Mouse (Mus musculus): ENCODE data around the gene Jade1. TPM values are rescaled to one million over a fixed set of nuclear protein-coding genes. Genes with fewer than 3 reads are reported as not detected.
A peak's percentile ranks its signal among the peaks of the same experiment; 100 is the strongest.

Jade1 gene
- total RNA-seq, 1 experiment from 2014 or later, result 16.5 TPM

GRCm38 (mm10) chr3:41572131-41572530 lies 16.6 kb downstream of the Jade1 start:
- no peak for ATAC-seq (replicated peaks; ENCODE audit: insufficient number of reproducible peaks, low FRiP score, low TSS enrichment, poor library complexity, severe bottlenecking)

DNA sequence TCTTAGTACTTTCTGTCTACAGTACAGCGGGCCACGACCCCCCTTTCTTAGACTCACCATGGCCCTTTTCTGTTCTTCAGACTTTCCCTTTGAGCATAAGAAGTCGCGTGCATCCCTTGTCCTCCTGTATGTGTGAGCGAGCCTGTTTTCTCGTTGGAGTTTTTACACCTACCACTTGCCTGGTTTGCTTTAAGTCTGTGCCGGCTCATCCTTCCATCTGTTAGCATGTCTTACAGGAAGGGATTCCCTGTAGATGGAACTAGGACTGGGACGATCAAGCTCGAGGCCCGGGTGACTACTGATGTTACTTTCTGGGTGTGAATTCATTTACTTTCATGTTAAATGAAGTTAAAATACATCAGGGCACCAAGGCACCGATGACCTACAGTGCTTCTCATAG lies 17.4 kb downstream of the Jade1 start:
- no peak for ATAC-seq (replicated peaks; ENCODE audit: insufficient number of reproducible peaks, low FRiP score, low TSS enrichment, poor library complexity, severe bottlenecking)

GRCm38 (mm10) chr3:41574208-41574607 lies 18.7 kb downstream of the Jade1 start:
- no peak for ATAC-seq (replicated peaks; ENCODE audit: insufficient number of reproducible peaks, low FRiP score, low TSS enrichment, poor library complexity, severe bottlenecking)

DNA sequence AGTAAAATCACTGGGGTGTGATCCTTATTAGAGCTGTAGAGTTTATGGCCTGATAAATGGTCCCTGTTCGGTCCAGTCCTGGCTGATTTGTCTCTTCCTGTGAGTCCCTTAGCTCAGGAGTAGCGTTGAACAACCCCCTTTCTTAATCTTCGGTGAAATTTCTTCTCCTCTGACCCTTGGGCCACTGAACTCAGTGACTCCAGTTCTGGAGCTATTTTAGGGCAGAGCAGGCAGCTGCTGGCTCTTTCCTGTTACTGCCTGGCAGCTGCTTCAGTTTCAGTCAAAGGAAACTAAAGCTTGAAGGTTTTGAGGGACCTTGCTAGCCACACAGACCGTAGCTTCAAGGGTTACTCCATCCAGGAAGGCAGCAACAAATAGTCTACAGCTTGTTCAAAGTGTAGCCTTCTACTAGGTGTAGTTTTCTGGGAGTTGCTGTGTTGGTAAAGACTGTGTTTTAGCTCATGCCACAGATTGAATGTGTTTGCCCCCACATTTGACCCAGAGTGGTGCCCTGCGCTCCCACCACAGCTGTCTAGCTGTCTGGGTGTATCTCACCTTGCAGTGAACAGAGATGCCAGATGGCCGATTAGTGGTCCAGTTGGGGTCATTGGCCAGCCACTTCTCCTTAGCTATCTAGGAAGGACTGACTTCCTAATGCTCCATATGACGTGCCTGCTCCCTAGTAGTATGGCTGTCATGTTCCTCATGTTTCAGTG lies 19.3 kb downstream of the Jade1 start:
- ATAC-seq (replicated peaks; ENCODE audit: insufficient number of reproducible peaks, low FRiP score, low TSS enrichment, poor library complexity, severe bottlenecking), result no peak

GRCm38 (mm10) chr3:41575971-41576370 lies 20.4 kb downstream of the Jade1 start:
- ATAC-seq (replicated peaks; ENCODE audit: insufficient number of reproducible peaks, low FRiP score, low TSS enrichment, poor library complexity, severe bottlenecking), result no peak

DNA sequence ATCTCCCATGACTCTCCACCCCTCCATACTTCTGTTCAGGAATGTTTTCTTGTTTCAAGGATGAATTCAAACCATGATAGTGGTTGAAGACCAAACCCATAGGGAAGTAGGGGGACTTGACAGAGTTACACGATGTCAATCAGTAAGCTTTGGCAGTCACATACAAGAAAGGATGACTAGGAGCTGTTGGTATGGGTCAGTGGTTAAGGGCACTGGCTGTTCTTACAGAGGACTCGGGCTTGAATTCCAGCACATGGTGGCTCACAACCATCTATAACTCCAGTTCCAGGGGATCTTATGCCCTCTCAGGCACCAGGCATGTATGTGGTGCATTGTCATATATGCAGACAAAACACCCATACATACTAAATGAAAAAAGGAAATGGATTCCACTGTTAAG lies 21.7 kb downstream of the Jade1 start:
- no peak for ATAC-seq (replicated peaks; ENCODE audit: insufficient number of reproducible peaks, low FRiP score, low TSS enrichment, poor library complexity, severe bottlenecking)

- peak; percentile 30; the same call in 1 of the 2 replicates for ATAC-seq (replicated peaks; ENCODE audit: insufficient number of reproducible peaks, low FRiP score, low TSS enrichment, poor library complexity, severe bottlenecking)
Measured at GRCm38 (mm10) chr3:41579873-41580272, 24.3 kb downstream of the Jade1 start.

GRCm38 (mm10) chr3:41580401-41581323 lies 25.1 kb downstream of the Jade1 start:
- no peak for ATAC-seq (replicated peaks; ENCODE audit: insufficient number of reproducible peaks, low FRiP score, low TSS enrichment, poor library complexity, severe bottlenecking)

GRCm38 (mm10) chr3:41581436-41581835 lies 25.9 kb downstream of the Jade1 start:
- ATAC-seq (replicated peaks; ENCODE audit: insufficient number of reproducible peaks, low FRiP score, low TSS enrichment, poor library complexity, severe bottlenecking), result no peak

DNA sequence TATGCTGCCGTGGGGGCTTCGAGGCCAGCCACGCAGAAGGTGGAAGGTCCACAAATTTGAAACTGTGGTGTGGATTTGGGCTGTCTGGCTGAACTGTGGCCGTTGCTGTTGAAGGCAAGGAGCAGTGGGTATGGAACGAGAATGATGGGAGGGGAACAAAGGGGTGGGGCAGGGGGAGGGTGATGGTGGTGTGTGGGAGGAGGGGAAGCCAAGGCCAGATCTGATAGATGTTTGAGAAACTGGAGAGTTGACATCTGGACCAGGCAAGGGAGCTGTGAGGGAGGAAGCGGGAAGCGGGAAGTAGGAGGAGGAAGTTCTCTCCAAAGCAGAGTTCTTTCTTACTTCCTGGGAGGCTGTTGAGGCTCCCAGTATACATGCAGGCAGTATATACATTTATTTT lies 26.7 kb downstream of the Jade1 start:
- no peak for ATAC-seq (replicated peaks; ENCODE audit: insufficient number of reproducible peaks, low FRiP score, low TSS enrichment, poor library complexity, severe bottlenecking)

GRCm38 (mm10) chr3:41583092-41583491 lies 27.6 kb downstream of the Jade1 start:
- ATAC-seq (replicated peaks; ENCODE audit: insufficient number of reproducible peaks, low FRiP score, low TSS enrichment, poor library complexity, severe bottlenecking), result no peak

GRCm38 (mm10) chr3:41583621-41584020 lies 28.1 kb downstream of the Jade1 start:
- no peak for ATAC-seq (replicated peaks; ENCODE audit: insufficient number of reproducible peaks, low FRiP score, low TSS enrichment, poor library complexity, severe bottlenecking)

DNA sequence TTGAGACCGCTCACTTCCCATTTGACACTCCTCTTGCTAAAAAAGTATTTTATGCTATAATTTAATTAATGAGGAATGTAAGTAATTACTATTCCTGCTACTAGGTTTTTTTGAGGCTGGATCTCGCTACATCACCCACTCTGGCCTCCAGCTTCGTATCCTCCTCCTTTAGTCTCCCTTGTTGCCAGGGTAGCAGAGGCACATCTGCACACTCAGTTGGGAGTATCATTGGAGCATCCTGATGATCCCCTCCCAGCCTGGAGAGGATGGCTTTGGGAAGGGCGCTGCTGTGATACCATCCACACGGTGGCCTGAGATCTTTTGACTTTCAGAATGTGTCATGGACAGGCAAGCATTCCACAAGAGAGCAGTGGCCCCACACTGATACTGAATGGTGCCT lies 30.0 kb downstream of the Jade1 start:
- no peak for ATAC-seq (replicated peaks; ENCODE audit: insufficient number of reproducible peaks, low FRiP score, low TSS enrichment, poor library complexity, severe bottlenecking)

- ATAC-seq (replicated peaks; ENCODE audit: insufficient number of reproducible peaks, low FRiP score, low TSS enrichment, poor library complexity, severe bottlenecking), result no peak
Measured at GRCm38 (mm10) chr3:41586330-41586729, 30.8 kb downstream of the Jade1 start.

DNA sequence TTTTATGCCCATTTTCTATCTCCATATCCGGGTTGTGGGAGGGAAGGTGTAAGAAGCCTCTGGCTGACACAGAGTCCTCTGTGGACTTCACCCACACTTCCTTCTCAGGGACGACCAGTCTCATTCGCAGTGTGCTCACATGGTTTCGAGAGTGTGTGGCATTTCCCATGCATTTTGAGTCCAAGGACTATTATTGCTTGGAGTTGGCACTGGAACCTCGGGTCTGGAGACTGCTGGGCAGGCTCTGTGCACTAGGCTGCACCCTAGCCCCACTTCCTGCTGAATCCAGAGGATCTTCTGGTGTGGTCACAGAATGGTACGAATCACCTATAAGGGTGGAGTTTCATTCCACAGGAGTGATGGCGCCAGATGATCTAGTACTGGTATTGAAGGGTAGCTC lies 31.4 kb downstream of the Jade1 start:
- ATAC-seq (replicated peaks; ENCODE audit: insufficient number of reproducible peaks, low FRiP score, low TSS enrichment, poor library complexity, severe bottlenecking), result no peak

DNA sequence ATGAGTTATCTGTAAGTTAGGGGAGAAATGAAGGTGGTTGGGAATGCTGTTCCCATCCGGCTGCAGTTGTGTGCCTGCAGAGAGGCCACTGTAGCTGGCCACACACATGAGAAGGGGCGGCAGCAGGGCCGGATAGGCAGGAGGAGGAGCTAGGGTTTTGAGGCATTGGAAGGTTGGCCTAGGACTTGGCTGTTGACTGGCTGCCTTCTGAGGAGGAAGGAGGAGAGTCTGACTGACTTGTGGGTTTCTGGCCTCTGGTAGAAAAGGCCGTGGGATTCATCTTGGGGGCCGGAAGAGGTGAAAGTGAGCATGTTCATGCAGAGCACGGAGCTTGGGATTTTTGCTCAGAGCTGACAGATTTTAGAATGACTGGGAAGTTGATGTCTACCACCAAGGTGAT lies 32.1 kb downstream of the Jade1 start:
- ATAC-seq (replicated peaks; ENCODE audit: insufficient number of reproducible peaks, low FRiP score, low TSS enrichment, poor library complexity, severe bottlenecking), result no peak

GRCm38 (mm10) chr3:41588495-41588894 lies 33.0 kb downstream of the Jade1 start:
- no peak for ATAC-seq (replicated peaks; ENCODE audit: insufficient number of reproducible peaks, low FRiP score, low TSS enrichment, poor library complexity, severe bottlenecking)

- no peak for ATAC-seq (replicated peaks; ENCODE audit: insufficient number of reproducible peaks, low FRiP score, low TSS enrichment, poor library complexity, severe bottlenecking)
Measured at GRCm38 (mm10) chr3:41589246-41589914, 33.8 kb downstream of the Jade1 start.

DNA sequence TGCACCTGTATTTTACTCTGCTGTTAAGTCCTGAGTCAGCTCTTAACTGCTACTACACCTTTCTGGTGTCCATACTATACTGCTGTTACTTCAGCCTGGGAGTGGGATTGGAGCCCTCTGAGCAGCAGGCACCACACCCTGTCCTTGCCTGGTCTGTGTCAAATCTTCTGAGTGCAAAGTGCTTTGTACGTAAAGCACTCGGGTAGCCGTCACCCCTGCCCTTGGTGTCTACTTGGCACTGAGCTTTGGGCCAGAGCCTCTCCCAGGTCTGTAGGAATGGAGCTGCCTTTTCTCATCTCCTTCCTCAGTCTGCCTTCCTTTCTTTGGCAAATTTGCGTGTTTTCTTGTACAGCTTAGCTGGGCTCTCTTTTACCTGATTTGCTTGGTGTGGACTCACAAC lies 34.5 kb downstream of the Jade1 start:
- ATAC-seq (replicated peaks; ENCODE audit: insufficient number of reproducible peaks, low FRiP score, low TSS enrichment, poor library complexity, severe bottlenecking), result no peak
